Mouse (Mus musculus) erythroblast, embryonic 14.5 days (primary cell): ENCODE results near the gene Ankef1.

ENCODE experiments used
- GATA1 ChIP-seq: IDR thresholded peaks from 2 replicates; pipeline ENCODE4 v1.6.1; 2012; ENCODE audit warnings: low read length, inconsistent platforms, mixed read lengths
- TAL1 ChIP-seq: IDR thresholded peaks from 3 replicates; pipeline ENCODE4 v1.6.1; 2012; ENCODE audit warnings: low read length, inconsistent platforms, mixed read lengths

GRCm38 (mm10) chr2:136588811-136589210 lies 87.1 kb downstream of the Ankef1 start:
- TF ChIP-seq GATA1 (no peak), TAL1 (no peak)
